Mouse (Mus musculus): ENCODE measurements around the gene Sesn1.
"Not testable (repeated sequence)": the region's sequence is repeated elsewhere in the genome, so short reads cannot be mapped to it uniquely, and the experiment has no call there.

Sesn1 gene

DNA sequence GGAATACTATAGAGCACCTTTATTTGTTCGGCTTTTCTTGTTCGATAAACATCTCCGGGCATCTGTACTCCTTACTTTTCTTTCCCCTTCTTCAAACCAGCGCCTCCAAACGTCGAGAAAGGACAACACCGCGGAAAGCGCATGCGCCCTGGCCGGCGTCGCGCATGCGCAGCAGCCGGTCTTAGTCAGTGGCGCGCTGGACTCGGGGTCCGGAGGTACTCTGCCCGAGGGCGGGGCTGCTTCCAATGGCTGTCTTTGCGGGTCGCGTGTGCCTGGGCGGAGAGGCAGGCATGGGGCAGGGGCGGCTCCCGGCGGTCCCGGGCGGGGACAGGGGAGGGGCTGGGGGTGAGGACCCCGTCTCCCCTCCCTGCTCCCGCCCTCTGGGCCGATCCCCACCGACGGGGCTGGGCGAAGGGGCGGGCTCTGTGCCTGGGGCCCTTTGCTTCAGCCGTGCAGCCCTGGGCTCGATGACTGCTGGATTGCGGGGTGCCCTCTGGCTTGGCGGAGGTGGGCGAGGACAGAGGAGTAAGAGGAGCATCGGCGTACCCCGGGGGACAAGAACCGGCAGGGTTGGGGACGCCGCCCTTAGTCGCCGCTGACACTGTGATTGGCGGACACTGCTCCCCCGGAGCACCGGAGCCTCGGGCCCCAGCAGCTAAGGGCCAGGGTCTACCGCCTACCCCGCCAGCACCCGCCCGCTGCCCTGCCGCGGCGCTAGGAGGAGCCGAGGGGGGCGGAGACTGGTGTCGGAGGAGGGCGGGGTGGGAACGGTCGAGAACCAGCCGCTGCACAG is at the start of gene Sesn1, which contains the start of gene Cep57l1:
Sesn1 (plus strand) TSS at position 165 of the 793 bp plus-strand sequence.
Cep57l1 (minus strand) TSS at position 101 of the 793 bp plus-strand sequence.
- DNase-seq (ENCODE audit: low read depth, low spot score): peak; percentile 39

DNA sequence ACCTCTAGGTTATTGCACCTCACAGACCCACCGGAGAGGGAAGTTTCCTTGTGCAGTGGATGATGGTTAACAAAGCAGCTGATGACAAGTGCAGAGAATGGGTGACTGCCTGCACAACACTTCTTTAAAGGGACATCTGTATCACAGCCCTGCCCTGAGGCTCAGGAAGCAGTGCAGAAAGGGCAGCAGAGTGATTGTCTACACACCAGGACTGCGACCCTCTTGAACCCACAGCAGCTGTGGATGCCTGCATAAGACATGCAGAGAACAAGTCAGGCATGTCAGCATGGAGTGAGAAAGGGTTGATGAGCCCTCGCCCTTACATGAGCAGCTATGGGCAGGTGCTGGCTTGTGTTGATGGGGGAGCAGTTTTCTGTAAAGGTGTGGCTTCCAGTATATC is 48.9 kb upstream of the Sesn1 start:
- no peak for DNase-seq (ENCODE audit: low read depth, low spot score)

DNA sequence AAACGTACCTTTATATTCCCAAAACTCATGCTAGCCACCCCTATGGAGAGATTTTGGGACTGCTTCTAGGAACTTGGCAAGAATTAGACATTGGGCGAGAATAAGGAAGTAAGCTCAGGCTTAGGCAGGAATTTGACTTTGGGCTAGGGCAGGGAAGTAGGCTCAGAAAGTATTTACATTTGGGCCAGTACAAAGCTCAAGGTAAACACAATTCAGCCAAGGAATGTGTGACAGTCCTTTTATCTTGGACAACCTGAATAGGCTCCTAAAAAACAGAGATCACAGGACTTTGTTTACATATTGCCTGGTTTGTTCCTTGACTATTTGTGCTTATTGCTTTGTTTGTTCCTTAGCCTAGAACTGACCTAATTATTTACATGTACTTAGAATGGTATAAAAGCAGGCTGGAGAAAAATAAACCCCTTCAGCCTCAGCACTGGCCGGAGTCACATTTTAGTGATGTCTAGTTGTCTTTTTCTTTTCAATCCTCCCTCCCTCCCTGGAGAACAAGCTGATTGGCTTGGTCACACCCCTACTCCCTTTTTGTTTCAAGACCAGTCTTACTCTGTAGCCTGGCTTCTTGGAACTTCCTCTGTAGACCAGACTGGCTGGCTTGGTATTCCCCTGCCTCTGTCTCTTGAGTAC is 45.9 kb upstream of the Sesn1 start:
- no peak for DNase-seq (ENCODE audit: low read depth, low spot score)

DNA sequence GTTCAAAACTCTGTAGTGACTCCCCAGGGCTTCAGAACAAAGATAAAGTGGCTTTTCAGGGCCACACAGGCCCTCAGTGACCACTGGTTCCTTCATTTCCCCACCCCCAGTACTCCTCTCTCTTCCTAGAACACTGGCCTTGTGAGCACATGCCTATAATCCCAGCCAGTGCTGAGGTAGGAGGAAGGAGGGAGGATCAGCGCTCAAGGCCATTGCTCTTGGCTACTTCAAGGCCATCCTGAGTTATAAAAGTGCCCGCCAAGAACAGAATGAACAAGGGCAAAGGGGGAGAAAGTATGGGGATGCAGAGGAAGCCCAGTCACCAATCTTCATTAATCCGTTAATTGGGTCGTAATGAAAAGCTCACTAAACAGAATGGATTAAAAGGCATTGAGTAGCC is 44.1 kb upstream of the Sesn1 start:
- DNase-seq (ENCODE audit: low read depth, low spot score): no peak

DNA sequence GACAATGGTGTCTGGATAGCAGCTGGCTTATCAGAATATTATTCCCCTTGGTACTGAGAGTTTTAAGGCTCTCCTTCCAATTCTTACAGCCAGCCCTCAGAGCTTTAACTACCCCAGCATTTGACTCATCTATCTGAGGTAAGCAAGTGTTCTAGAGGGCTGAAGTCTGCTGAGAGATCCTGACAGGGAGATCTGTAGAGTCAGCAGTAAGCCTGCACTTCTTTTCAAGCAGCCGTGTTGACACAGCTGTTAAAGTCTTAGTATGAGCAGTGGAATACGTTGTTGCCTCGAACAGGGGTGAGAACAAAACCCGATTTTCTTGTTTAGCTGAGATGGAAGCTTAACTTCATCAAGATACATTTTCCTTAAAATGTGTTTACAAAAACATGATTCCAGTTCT is 43.5 kb upstream of the Sesn1 start:
- no peak for DNase-seq (ENCODE audit: low read depth, low spot score)

DNA sequence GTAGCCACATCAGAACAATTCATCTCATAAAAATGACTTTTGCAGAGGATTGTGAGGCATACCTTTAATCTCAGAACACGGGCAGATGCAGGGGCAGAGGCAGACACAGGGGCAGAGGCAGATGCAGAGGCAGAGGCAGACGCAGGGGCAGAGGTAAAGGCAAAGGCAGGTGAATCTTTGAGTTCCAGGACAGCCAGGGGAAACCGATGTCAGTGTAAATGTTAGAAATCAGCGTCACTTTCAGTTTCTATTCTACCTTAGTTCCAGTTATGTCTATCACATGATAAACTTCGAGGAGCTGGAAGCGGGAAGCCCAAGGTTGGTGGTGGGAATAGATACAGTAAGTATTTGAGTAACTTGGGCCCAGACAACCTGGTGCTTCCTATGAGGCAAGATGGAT is 42.5 kb upstream of the Sesn1 start:
- no peak for DNase-seq (ENCODE audit: low read depth, low spot score)

DNA sequence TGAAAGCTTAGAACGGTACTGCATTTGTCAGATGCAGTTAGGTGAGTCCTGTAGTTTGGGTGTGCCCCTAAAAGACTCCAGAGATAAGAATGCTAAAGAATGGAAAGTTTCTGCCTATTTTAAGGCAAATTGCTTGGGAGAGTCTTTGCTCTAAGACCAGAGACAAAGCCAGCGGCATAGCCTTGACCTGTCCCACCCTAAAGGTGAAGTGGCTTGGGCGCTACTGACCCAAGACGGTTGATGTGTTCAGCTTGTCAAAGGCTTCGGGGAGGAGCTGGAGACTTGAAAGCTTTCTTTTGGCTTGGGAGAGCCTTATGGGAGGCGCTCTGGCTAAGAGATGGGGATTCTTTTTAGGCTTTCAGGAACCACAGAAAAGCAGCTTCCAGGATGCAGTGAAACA is 17.4 kb upstream of the Sesn1 start:
- DNase-seq (ENCODE audit: low read depth, low spot score): no peak

DNA sequence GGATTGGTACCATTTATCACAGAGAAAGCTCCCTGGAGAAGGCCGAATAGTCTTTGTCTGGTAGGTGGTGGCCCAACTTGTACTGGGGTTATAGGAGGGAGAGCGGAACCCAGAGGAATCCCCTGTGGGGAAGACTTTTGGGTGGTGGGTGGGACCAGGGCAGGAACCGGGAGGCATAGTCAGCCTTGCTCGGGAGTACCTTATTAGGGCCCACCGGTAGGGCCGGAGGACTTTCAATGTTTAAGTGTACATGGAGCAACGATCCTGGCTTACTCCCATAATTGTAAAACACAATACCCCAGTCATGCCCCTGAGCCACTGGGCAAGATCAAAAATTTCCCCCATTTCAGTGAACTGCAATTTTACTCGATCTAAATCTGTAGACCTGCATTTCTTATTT is 12.5 kb upstream of the Sesn1 start:
- DNase-seq (ENCODE audit: low read depth, low spot score): no peak

DNA sequence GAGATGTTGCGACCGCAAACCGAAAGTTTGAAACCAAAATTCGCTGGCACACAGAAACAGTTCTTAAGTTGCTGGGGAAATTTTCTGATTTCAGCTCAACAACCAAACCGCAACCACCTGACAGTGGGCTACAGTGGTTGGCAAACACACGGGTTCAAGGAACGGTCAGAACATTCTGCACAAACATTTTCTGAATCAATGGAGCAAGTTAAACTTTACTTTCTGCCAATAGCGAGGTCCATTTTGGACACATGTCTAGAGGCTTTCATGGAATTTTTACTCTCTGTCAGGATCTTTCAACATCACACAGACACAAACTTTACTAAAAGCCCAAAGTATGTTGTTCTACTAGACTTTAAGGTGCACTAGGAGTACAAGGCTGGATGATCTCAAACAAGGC is 6.3 kb upstream of the Sesn1 start:
- no peak for DNase-seq (ENCODE audit: low read depth, low spot score)

DNA sequence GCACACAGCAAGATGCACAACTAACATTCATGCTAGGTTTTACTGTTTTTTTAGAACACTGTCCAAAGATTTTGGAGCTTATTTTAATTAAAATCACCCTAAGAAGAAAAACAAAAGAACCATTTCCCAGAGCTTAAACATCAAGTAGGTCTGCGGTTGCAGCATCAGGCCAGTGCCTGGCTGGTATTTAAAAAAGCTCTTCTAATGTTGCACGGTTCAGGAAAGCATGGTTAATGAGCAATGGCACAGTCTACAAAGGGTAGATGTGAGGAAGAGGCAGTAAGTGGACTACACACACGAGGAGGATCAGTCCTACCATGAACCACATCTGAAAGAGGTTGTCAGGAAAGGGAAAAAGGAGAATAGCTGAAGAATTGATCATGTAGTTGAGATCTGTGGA is 5.0 kb upstream of the Sesn1 start:
- no peak for DNase-seq (ENCODE audit: low read depth, low spot score)

DNA sequence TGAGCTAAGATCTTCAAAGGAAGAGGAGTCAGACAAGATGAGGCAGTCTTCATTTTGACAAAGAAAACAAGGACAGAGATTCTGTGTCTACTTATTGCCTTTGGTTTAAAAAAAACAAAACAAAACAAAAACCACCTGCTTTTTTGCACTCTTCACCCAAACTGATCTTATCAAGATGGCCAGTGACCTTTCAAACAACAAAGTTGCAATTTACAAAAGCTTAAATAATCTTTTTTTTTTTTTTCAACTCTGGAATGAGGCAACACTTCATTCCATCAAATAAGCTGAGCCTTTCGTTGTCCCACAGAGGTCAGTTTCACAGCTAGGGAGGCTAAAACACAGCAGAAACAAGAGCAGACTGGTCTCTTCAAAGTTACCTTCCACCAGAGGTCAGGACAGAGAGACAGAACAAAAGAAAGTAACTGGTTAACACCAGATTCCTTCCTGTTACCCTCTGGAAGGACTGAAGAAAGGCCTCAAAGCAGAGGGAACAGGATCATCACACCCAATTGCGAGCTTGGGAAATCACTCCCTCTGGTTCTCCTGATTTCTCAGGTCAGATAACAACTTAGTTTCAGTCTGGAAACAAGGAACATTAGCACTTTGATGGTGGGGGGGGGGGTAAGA is 3.9 kb upstream of the Sesn1 start:
- no peak for DNase-seq (ENCODE audit: low read depth, low spot score)

DNA sequence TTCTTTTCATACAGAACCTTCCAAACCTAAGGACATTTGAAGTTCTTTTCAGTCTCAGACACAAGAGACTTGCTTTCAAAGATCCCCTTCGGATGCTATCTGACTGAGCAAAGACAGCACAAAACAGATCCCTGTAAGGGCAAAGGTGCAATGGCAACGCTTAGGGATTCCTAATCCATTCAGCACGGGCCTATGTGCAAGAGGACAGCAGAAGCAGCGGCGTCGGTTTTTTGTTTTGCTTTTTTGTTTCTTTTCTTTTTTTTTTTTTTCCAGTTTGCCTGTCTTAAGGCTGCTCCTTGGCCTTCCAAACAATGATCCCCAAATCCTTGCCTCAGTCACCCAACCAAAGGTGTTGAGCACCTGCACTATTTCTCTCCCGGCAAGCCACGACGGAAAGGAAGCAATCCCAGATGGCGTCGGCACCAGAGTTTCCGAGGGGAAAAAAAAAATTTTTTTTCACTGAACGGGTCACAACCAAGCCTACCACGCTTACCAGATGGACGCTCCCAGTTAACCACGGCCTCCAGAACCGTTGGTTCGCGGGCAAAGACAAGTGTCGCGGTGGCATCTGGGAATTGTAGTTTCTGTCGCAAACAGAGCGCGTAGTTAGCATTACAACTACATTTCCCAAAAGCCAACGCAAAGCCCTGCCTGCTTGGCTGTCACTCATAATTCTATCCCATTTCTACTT is 510 bp upstream of the Sesn1 start:
- peak; percentile 95 for DNase-seq (ENCODE audit: low read depth, low spot score)

DNA sequence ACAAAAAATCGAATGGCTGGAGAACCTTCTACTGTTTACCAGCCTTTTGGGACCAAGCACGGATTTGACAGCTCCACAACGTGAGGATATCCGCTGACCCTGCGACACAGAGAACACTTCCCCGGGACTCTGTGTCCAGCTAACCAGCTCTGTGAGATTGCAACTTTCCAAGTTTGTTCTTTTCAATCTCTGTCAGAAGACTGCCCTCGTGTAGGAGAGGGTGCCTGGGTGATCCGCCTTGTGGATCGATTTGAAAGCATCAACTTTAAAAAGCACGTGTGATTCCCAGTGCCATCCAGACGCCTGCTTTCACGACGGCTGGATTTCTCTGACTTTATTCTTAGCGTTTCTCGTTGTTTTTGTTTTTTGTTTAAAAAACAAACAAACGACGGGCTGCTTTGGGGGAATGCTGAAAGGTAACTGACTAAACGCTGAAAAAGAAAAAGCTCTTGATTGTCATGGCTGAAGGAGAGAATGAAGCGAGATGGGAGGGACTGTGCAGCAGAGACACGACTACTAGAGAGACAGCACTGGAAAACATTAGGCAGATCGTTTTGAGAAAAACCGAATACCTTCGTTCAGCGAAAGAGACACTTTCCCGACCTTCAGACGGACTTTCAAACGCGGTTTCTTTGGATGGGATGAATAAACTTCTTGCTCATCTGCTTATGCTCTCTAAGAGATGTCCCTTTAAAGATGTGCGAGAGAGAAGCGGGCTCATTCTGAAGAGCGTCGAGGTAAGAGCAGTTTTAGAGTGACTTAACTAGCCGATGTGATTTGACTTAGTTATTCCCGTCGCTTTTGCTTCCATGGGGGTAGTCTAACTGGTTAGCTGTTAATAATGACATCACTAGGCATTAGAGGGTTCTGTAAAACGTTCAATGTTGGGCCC is 1.1 kb downstream of the Sesn1 start:
- DNase-seq (ENCODE audit: low read depth, low spot score): no peak

DNA sequence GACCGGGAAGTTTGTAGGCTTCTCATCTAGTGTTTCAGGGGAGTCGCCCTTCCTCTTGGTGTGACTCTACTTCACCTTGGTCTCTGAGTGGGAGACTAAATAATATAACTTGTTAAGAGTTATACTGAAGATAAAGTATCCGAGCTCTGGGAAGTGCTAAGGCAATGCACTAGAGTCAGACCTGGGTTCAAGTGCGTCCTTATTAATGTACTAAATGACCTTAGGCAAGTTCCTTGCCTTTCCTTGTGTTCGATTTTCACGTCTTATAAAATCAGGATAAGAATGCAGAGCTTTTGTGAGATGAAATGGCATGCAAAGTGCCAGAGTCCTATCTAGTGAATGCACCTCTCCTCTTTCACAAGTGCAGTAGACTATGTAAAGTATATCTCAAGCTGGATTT is 2.8 kb downstream of the Sesn1 start:
- DNase-seq (ENCODE audit: low read depth, low spot score): no peak

DNA sequence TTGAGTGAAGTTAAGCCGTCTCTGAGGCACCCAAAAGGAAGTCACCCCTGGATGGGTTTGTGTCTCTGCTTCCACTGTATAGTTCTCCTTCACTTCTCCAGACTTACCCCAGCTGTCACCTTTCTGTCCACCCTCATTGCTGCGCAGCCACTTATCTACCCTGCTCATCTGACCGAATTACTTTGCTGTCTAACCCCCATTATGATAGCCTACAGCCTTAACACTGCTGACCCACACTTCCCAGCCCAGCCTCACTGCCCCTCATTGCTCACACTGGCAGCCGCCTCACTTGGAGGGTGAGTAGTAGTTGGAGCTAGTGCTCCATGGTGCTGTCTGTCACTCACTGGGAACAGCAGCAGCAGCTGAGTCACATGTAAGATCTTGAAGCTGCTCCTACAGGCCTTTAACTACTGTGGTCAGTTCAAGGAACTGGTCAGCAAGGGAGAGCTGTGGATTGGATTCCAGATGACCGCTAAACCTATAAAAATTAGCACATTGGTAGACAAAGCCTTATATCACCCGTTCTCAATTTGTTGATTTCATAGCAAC is 4.6 kb downstream of the Sesn1 start:
- no peak for DNase-seq (ENCODE audit: low read depth, low spot score)

DNA sequence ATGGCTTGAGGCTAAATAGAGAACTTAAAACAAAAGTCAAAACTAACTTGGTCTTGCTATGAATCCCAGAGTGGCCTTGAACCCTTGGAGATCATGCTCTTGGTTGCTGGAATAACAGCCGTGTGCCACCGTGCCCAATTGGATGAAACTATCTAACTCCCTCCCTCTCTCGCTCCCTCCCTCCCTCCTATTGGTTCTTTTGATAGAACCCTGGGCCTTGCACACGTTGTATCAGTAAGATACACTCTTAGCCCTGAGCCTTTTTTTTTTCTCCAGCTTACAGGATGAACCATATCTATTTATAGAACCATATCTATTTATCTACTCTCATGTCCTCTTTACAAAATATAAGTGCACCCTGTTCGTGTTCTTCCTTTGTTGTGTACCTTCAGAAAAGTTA is 6.8 kb downstream of the Sesn1 start:
- DNase-seq (ENCODE audit: low read depth, low spot score): no peak

DNA sequence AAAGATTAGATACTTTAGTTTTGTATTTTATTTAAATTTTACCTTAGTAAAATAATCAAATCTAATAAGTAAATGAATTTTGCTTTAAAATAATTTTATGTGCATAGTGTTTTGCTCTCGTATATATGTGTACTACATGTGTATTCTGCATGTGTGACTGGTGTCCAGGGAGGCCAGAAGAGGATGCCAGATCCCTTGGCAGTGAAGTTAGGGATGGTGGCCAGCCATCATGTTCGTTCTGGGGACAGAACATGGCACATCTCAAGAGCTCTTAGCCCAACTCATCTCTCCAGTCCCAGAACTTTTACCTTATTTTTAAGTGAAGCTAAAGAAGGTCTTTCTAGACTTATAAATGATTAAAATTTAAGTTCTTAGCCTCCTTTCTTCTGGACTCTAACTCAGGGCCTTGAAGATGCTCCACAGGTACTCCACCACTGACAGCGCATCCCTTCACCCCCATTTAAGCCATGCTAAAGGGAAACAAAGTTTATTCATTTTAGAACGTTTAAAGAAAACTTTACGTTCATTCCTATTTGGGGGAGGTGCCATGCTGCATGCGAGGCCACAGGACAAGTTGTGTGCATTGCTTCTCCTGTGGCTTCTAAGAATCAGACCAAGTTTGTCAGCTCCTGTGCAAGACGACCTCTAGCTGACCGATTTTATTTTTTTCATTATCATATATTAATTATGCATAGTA is 8.4 kb downstream of the Sesn1 start:
- DNase-seq (ENCODE audit: low read depth, low spot score): no peak

DNA sequence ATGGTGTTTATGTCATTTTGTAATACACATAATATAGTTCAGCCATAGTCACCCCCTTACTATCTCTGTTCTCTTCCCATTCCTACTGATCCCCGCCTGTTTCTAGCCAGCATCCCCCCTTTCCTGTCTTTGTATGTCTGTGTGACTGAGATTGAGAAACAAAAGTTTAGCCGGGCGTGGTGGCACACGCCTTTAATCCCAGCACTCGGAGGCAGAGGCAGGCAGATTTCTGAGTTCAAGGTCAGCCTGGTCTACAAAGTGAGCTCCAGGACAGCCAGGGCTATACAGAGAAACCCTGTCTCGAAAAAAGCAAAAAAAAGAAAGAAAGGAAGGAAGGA is 9.0 kb downstream of the Sesn1 start:
- not testable (repeated sequence) for DNase-seq (ENCODE audit: low read depth, low spot score)

DNA sequence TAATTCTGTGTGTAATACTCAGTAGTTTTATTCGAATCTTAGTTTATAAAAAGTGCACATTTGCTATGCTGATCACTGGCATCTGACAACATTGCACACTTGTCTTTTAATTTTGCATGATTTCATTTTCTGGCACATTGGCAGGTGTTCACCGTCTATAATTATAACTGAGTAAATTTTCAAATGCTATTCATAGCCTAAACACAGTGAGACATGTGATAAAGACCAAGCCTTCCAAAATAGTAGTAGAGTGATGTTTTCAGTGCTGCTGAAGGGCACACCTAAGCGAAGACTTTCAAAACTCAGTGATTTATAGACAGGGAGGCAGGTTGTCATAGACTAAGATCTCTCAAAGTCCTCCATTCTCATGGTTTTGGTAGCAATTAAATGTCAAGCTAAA is 9.6 kb downstream of the Sesn1 start:
- no peak for DNase-seq (ENCODE audit: low read depth, low spot score)

DNA sequence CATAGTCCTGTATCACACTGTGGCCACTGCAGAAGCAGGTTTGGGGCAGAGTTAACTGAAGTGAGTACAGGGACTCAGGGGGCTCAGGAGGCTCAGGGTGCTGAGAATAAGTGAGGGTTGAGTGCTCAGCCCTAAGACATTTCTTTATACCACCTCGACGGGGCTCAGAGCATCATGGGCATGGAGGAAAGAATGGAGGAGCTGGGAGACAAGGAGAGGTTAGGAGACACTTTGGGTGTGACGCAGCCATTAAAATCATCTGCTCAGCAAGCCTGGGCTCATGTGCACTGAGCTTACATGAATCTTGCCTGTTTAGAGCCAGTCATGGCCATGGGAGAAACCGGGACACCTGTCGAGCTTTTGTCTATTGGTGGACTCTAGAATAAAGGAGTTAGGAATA is 10.7 kb downstream of the Sesn1 start:
- DNase-seq (ENCODE audit: low read depth, low spot score): no peak

DNA sequence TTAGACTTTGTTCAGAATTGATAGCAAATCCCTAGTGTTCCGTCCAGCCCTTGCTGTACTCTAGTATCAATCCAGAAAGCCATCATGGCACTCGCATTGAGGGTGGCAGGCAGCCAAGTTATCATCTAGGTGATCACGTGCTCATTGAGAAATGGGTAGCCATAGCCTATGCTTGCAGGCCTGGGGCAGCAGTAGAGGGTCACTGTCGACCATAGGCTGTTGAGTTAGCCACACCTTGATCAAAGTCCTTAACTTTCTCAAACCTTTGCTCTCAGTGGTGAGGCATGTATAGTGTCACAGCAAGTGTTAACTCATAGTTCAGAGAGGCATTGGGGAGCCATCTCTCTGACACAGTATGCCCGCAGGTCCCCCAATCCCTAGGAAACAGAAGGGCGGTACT is 11.4 kb downstream of the Sesn1 start:
- DNase-seq (ENCODE audit: low read depth, low spot score): no peak

Data from telencephalon, adult 2 months (tissue).